Mouse (Mus musculus): ENCODE data around the gene Lyrm7.

DNA sequence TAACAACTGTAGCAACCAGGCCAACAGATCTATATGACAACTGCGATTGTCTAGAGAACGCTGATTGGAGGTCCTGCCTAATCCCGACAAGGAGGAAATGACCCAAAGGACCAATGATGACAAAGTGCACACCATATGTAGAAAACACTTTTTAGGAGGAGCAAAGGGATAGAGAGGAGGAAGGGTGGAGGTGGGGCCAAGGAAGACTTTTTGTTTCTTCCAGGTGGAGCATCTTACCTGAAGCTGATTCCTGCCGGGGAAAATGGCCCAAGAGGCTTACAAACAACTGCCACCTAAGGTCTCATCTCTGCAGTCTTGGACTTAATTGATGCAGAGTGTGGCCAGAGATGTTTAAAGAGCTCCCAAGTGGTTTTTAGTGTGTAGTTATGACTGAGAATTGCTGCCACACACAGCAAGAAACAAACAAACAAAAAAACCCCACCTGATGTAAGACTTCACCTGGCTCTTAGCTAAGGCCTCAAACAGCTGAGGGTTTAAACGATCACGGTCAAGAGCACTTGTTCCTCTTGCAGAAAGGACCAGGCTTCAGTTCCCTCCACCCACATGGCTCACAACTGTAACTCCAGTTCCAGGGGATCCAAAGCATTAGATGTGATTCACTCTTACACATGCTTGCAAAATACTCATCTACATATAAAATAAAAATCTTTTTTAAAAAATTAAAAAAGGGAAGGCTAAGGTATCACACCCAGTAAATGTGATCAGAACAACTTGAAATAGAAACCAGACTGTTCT, 4.8 kb upstream of the Lyrm7 start:
- TF ChIP-seq CTCF (IDR thresholded peaks at IDR 0.05; ENCODE audit: borderline replicate concordance, control insufficient read depth, extremely low read depth, insufficient read depth, low read length, poor library complexity) (no peak), POLR2A (IDR thresholded peaks at IDR 0.05; ENCODE audit: control insufficient read depth, extremely low read depth, insufficient read depth, low read length, poor library complexity) (no peak)
